17 mouse cellular contexts compared by ENCODE assay signal in the genomic region with DNA sequence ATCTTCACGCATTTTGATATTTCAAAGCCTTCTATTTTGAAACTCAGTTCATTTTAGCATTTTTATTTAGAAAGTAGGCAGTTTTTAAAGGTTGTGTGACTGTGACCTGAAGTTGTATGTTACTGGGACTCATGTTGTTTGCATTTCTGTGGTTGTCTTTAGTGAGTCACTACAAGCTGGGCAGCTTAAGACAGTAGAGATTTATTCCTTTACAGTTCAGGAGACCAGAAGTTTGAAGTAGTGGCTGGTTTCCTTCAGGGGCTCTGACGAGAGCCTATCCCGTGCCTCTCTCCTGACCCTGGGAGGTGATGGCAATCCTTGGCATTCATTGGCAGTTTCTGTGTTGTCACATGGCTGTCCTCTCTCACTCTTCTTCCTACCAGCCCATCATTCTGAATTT.
"Had no signal": no experiment of that assay in that cellular context is flagged by ENCODE, and none has a peak within 500 bp of the region (broad histone marks: within the 10 kb centered on the region; RNA-seq: fewer than 3 reads in every experiment).

No protein-coding gene starts in this region.

- DNase-seq: lung, adult 2 months; lung, postnatal 14 days; lung, postnatal 36 days; right cerebral cortex, postnatal 14 days; thymus, adult 2 months; thymus, postnatal 25 days; thymus, postnatal 4 days had no signal

- H3K4me1 ChIP-seq: lung, embryonic 15.5 days; midbrain, embryonic 13.5 days; midbrain, embryonic 15.5 days; neural tube, embryonic 12.5 days; stomach, embryonic 15.5 days had no signal

- ATAC-seq: lung, postnatal 0 days; midbrain, embryonic 13.5 days; midbrain, embryonic 15.5 days had no signal

- H3K27me3 ChIP-seq: lung, embryonic 15.5 days; megakaryocyte, embryonic 14.5 days; midbrain, embryonic 13.5 days; midbrain, embryonic 15.5 days; neural tube, embryonic 12.5 days; stomach, embryonic 15.5 days had no signal

- H3K9me3 ChIP-seq: lung, embryonic 15.5 days; megakaryocyte, embryonic 14.5 days; midbrain, embryonic 13.5 days; midbrain, embryonic 15.5 days; neural tube, embryonic 12.5 days; stomach, embryonic 15.5 days had no signal

- H3K4me2 ChIP-seq: lung, embryonic 15.5 days; midbrain, embryonic 11.5 days; midbrain, embryonic 13.5 days; midbrain, embryonic 15.5 days; neural tube, embryonic 12.5 days; stomach, embryonic 15.5 days had no signal

- H3K4me3 ChIP-seq: lung, embryonic 15.5 days; megakaryocyte, embryonic 14.5 days; midbrain, embryonic 13.5 days; midbrain, embryonic 15.5 days; neural tube, embryonic 12.5 days; stomach, embryonic 15.5 days had no signal

- H3K9ac ChIP-seq: lung, embryonic 15.5 days; midbrain, embryonic 13.5 days; midbrain, embryonic 15.5 days; neural tube, embryonic 12.5 days; stomach, embryonic 15.5 days had no signal

- H3K27ac ChIP-seq: lung, embryonic 15.5 days; macrophage; midbrain, embryonic 13.5 days; midbrain, embryonic 15.5 days; neural tube, embryonic 12.5 days; stomach, embryonic 15.5 days; stomach, postnatal 0 days had no signal
